In the genomic region with DNA sequence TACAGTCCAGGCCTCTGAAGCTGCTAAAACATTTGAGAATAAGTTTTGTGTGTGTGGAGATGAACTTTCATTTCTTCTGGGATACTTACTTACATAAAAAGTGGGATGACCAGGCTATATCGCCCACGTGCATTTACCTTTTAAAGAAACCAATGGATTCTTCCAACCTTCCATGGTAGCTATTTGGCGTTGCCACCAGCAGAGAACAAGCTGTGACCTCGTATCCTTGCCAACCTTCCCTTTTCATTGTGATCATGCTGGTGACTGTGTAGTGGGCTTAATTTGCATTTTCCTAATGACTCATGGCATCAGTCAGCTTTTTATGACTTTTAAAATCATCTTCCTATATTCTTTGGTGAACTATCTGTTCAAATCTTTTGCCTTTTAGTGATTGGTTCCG, we compare ENCODE assay signal across 20 mouse cellular contexts. TPM values are rescaled to one million over a fixed set of nuclear protein-coding genes. Genes with fewer than 3 reads are reported as not detected.
DNase-seq lines count a peak whose midpoint lies in the region; ATAC-seq lines count a peak whose summit lies in the region.
"Had no signal": no experiment of that assay in that cellular context is flagged by ENCODE, and none has a peak within 500 bp of the region (broad histone marks: within the 10 kb centered on the region; RNA-seq: fewer than 3 reads in every experiment).

No protein-coding gene starts in this region.

- no peaks in the 10 kb centered on the region for H3K36me3 ChIP-seq in neural tube, embryonic 11.5 days (ENCODE audit: control insufficient read depth, insufficient read depth, low read length)
- H3K36me3 ChIP-seq: forebrain, embryonic 10.5 days; heart, embryonic 12.5 days had no signal

- no peak overlapping the region for H3K9ac ChIP-seq in neural tube, embryonic 11.5 days (ENCODE audit: low read length)
- H3K9ac ChIP-seq: forebrain, embryonic 13.5 days; heart, embryonic 12.5 days; hindbrain, embryonic 14.5 days had no signal

- ATAC-seq in neural tube, embryonic 11.5 days (ENCODE audit: insufficient read depth, low FRiP score, low TSS enrichment): no peak
- ATAC-seq: activated CD4-positive, CD25-positive, alpha-beta regulatory T cell, adult 4 months; forebrain, embryonic 13.5 days; forebrain, embryonic 16.5 days; hindbrain, postnatal 0 days; inflammation-experienced regulatory T-cells, adult 6 months had no signal

- H3K4me1 ChIP-seq in neural tube, embryonic 11.5 days (ENCODE audit: control insufficient read depth, insufficient read depth, low read length): no peaks in the 10 kb centered on the region

- peak; percentile 28 to 36 for DNase-seq in cerebellum, adult 18-20 months
- no peak for DNase-seq in cerebellum, adult 11 months
- peak; percentile 51 to 68 for DNase-seq in cerebellum, postnatal 14 days
- no peak for DNase-seq in cerebellum, postnatal 4 days (ENCODE audit: low spot score in 2 of 2)
- peak; percentile 2 for DNase-seq in neural tube, embryonic 11.5 days (ENCODE audit: low spot score)
- DNase-seq in neural tube, embryonic 10.5 days (ENCODE audit: extremely low spot score, low spot score): no peak
- no peak for DNase-seq in frontal cortex, adult 2 months (ENCODE audit: extremely low spot score in 1 of 2, low spot score in 1 of 2)
- DNase-seq: B cell, adult 2 months; gastrocnemius, adult 2 months; gastrocnemius, postnatal 14 days; heart, postnatal 4 days; kidney, adult 18-20 months had no signal

- H3K27ac ChIP-seq in neural tube, embryonic 11.5 days (ENCODE audit: low read depth, low read length): no peak overlapping the region
- H3K27ac ChIP-seq: forebrain, embryonic 10.5 days; forebrain, embryonic 13.5 days; gastrocnemius, adult 2 months; hindbrain, embryonic 14.5 days; hindbrain, postnatal 0 days had no signal

- no peaks in the 10 kb centered on the region for H3K9me3 ChIP-seq in neural tube, embryonic 11.5 days (ENCODE audit: control insufficient read depth, low read length)
- H3K9me3 ChIP-seq: forebrain, embryonic 10.5 days; forebrain, embryonic 13.5 days; heart, embryonic 12.5 days had no signal

- no peak overlapping the region for H3K4me2 ChIP-seq in neural tube, embryonic 11.5 days (ENCODE audit: low read depth)

- no peaks in the 10 kb centered on the region for H3K27me3 ChIP-seq in neural tube, embryonic 11.5 days (ENCODE audit: control insufficient read depth, insufficient read depth, low read length)
- H3K27me3 ChIP-seq: forebrain, embryonic 13.5 days; heart, embryonic 12.5 days had no signal

- WGBS in neural tube, embryonic 11.5 days: 86% methylated on average over 5 of the region's 5 CpGs

- H3K4me3 ChIP-seq in neural tube, embryonic 11.5 days (ENCODE audit: low read depth, low read length): no peak overlapping the region
- H3K4me3 ChIP-seq: forebrain, embryonic 13.5 days; gastrocnemius, adult 2 months had no signal

RNA-seq across cellular contexts. Expression of a gene that starts 25.1 kb away (rescaled TPM):
- polyA plus RNA-seq in neural tube, embryonic 11.5 days (2014; fragmentation: Nextera tagmentation; extraction: Ambion mirVana): 3.6 and 3.7 TPM in 2 replicates
- polyA plus RNA-seq in frontal cortex, adult 2 months (2012; rRNA removed): 10.7 and 14.2 TPM in 2 replicates

RNA-seq across cellular contexts. Expression of a gene that starts 53.7 kb away (rescaled TPM):
- 10.3 and 11.0 TPM in 2 replicates for polyA plus RNA-seq in neural tube, embryonic 11.5 days (2014; fragmentation: Nextera tagmentation; extraction: Ambion mirVana)
- 36.9 and 40.1 TPM in 2 replicates for polyA plus RNA-seq in frontal cortex, adult 2 months (2012; rRNA removed)

Comparison
In these comparisons a context has a peak if more than half of its experiments do, and no peak if none do; other contexts are left out.
1. DNase-seq: peak in cerebellum, adult 18-20 months (2 of 2), cerebellum, postnatal 14 days (2 of 2) and neural tube, embryonic 11.5 days (single experiment); none in cerebellum, adult 11 months (single experiment), cerebellum, postnatal 4 days (0 of 2), neural tube, embryonic 10.5 days (single experiment) and frontal cortex, adult 2 months (0 of 2).